17 mouse cellular contexts compared by ENCODE assay signal in the genomic region with DNA sequence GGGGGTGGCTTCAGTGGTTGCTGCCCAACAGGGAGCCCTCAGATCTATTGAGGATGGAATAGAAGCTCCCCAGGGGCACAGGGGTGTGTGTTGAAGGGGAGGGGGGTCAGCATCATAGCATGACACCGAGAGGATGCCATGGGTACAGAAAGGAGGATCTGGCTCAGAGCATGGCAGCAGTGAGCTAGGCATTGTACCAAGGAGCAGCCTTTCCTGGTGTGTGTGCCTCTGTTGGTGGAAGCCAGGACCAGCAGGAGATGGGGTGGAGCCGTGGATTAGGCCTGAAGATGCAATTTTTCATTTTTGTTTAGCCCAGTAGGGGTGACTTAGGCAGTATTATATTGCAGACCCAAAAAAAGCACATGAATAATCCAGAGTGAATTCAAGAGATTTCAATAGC. TPM values are rescaled to one million over a fixed set of nuclear protein-coding genes. Genes with fewer than 3 reads are reported as not detected.
A peak's percentile ranks its signal among the peaks of the same experiment; 100 is the strongest.
DNase-seq lines count a peak whose midpoint lies in the region; ATAC-seq lines count a peak whose summit lies in the region.
"Had no signal": no experiment of that assay in that cellular context is flagged by ENCODE, and none has a peak within 500 bp of the region (broad histone marks: within the 10 kb centered on the region; RNA-seq: fewer than 3 reads in every experiment).

No protein-coding gene starts in this region.

- DNase-seq in cerebellum, postnatal 4 days (ENCODE audit: low spot score in 2 of 2): no peak
- peak; percentile 52 for DNase-seq in left cerebral cortex, postnatal 4 days
- no peak for DNase-seq in left cerebral cortex, adult 9 months (ENCODE audit: low spot score in 2 of 2)
- peak; percentile 77 for DNase-seq in cerebellum, adult 11-12 months
- peak; percentile 80 to 83 for DNase-seq in cerebellum, postnatal 25 days
- DNase-seq in spleen, postnatal 4 days (ENCODE audit: low spot score in 2 of 2): no peak
- DNase-seq in embryo, embryonic 10 days (ENCODE audit: low spot score): no peak
- DNase-seq: gastrocnemius, postnatal 36 days; heart, postnatal 14 days; liver, embryonic 13.5 days; spleen, adult 18-20 months; thymus, adult 2 months had no signal

- intact Hi-C loops in left cerebral cortex, postnatal 4 days (cut with DNase I): loop anchor here (10.0 kb wide), 1 partner anchor 371 kb away; no protein-coding TSS in a partner anchor

- ATAC-seq in cerebellum, adult (ENCODE audit: insufficient number of reproducible peaks, low FRiP score, low TSS enrichment): peak; percentile 12; the same call in 1 of the 2 replicates
- ATAC-seq: intestine, embryonic 16.5 days had no signal

RNA-seq across cellular contexts. Expression of gene Kirrel3, which starts 7.9 kb away (rescaled TPM):
- 10 to 100 TPM; 59.8 to 65.9 TPM for total RNA-seq in left cerebral cortex, postnatal 4 days (2021)
- total RNA-seq: common myeloid progenitor, adult 5-6 weeks; megakaryocyte progenitor cell, adult 5-6 weeks; MEL had no signal

Comparison
In these comparisons a context has a peak if more than half of its experiments do, and no peak if none do; other contexts are left out.
1. DNase-seq: peak in left cerebral cortex, postnatal 4 days (single experiment), cerebellum, adult 11-12 months (single experiment) and cerebellum, postnatal 25 days (2 of 2); none in cerebellum, postnatal 4 days (0 of 2), left cerebral cortex, adult 9 months (0 of 2), spleen, postnatal 4 days (0 of 2) and embryo, embryonic 10 days (single experiment).